Mouse (Mus musculus) brain, embryonic 18.5 days (tissue): ENCODE results near the gene Etv6.
A peak's percentile ranks its signal among the peaks of the same experiment; 100 is the strongest.

ENCODE experiments used
- DNase-seq: peaks from one replicate; pipeline ENCODE4 v3.0.0-alpha.2; 2012; ENCODE audit warnings: low read depth, low spot score

Gene Etv6

DNA sequence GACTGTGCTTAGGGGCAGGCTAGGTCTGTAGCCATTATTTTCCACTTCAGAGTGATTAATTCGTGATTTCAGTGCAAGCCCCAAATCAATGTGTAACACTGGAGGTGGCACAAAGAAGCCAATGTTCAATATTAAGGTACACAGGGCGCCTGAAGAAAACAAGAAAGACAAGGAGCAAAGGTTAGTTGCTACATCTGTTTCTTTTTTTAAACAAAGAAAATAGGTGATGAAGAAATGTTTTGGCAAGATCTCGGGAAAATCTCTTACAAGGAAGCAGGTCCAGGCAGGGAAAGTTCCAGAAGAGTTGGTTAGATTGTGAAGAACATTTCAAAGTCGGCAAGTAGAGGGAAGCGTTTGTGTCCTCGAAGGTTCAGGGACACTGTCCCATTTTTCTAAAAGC is 39.5 kb downstream of the Etv6 start:
- no peak for DNase-seq

GRCm38 (mm10) chr6:134078016-134078415 is 42.5 kb downstream of the Etv6 start:
- no peak for DNase-seq

DNA sequence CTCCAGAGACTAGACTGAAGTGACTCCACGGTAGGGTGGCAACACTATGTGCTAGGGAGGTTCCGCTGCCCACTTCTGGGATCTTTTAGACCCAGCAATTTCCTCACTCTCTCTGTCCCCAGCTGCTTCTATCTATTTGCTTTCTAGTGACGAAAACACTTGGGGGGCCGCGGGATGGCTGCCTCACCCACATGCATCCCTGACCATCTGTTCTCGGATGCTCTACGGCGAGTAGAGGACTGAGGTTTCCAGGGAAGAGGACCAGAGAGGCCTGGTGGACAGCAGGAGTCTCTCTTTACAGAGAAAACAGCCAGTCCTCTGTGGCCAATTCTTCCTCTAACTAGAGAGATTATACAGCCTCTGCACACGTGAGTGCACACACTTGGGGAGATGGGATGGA is 43.6 kb downstream of the Etv6 start:
- DNase-seq: no peak

GRCm38 (mm10) chr6:134079563-134079962 is 44.1 kb downstream of the Etv6 start:
- DNase-seq: no peak

GRCm38 (mm10) chr6:134080946-134081345 is 45.4 kb downstream of the Etv6 start:
- DNase-seq: no peak

DNA sequence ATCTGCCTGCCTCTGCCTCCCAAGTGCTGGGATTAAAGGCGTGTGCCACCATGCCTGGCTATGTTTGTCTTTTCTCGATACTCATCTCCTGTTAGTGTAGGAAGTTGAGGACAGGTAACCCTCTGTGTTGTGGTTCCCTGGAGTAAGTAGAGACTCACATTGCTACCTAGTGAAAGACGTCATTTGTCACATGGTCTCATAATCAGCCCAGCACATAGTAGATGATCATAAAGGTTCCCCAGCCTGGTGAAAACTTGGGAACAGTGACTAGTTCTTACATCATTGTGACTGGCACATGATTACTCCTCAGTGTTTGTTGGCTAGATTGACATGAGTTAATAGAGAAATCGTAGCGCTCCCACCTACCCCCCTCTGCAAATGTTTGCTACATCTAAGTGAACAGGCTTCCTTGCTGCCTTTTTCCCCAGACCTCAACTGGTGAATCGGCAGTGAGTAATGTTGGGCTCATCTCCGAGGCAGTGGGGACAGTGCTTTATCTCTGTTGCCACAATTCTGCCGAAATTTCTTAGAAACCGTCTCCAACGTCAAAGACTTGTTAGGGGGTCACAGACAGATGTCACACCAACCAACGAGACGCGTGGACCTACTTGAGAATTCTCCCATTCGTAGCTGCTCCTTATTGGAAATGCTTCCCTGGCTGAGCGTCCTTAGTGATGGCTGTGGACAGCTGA is 46.9 kb downstream of the Etv6 start:
- no peak for DNase-seq

DNA sequence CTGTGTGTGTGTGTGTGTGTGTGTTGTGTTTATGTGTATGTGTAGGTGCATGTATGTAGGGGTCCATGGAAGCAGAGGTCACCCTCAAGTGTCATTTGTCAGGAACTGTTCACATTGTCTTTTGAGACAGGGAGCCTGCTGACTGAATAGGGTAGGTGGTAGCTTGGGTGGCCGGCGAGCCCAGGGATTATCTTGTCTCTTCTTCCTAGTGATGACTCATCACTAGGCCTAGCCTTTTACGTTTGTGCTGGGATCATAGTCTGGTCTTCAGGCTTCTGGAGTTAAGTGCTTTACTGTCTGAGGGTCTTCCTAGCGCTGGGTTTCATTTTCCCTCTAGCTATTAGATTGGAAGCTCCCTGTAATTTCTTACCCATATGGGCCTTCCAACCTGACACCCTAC is 47.9 kb downstream of the Etv6 start:
- DNase-seq: no peak

- DNase-seq: no peak
Measured at GRCm38 (mm10) chr6:134086351-134086750, 50.9 kb downstream of the Etv6 start.

GRCm38 (mm10) chr6:134087709-134088108 is 52.2 kb downstream of the Etv6 start:
- DNase-seq: no peak

GRCm38 (mm10) chr6:134089671-134090377 is 54.3 kb downstream of the Etv6 start:
- DNase-seq: no peak

- no peak for DNase-seq
Measured at GRCm38 (mm10) chr6:134090378-134090692, 54.8 kb downstream of the Etv6 start.

- DNase-seq: no peak
Measured at GRCm38 (mm10) chr6:134090875-134091274, 55.4 kb downstream of the Etv6 start.

- no peak for DNase-seq
Measured at GRCm38 (mm10) chr6:134091398-134091801, 55.9 kb downstream of the Etv6 start.

DNA sequence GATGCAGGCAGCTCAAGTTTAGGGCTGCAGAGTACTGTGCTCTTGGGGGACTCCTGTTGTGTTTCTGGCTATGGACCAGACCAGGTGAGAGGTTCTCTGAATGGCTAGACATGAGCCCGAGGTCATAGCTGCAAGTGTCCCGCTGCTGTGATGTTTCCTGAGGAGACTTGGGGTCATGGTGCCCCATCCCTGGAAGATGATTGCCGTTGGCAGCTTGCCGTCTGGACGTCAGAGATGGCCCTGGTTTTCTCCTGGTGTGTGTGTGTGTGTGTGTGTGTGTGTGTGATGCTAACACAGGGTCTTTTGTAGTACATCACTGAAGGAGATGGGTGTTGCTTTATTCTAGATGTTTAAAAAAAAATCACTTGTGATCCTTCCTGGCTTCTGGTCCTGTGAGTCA is 58.6 kb downstream of the Etv6 start:
- no peak for DNase-seq

GRCm38 (mm10) chr6:134094620-134095019 is 59.1 kb downstream of the Etv6 start:
- no peak for DNase-seq

GRCm38 (mm10) chr6:134095582-134095981 is 60.1 kb downstream of the Etv6 start:
- no peak for DNase-seq

DNA sequence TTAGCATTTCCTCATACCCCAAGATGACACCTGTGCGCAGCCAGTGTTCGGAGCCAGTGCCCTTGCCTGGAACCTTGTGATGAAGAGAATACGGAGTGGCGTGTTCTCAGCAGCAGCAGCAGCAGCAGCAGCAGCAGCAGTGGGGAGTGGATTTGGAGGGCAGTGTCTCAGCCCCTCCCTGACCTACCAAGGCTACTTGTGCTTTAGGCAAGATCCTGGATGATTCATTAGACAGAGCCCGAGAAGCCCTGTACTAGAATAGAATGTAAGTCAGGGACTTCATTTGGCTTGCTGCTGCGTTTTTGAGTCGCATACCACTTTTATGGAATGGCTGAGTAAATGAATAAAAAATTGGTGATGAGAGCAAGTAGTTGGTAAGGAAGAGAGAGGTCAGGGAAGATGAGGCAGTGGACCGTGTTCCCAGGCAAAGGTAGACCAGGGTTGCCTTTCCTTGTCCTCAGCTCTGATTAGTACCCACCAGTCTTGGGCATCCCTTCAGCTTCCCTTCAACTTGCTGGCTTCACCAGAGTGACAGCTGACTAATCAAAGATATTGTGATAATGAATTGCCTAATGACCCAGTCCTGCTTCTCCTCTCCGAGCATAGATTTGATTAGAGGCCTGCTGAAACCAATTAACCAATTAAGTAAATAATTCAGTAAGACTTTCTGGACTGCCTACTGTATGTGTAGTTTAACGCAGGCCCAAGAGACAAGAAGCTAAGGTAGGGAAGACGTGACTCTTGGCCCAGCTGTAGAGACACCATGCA is 64.7 kb downstream of the Etv6 start:
- DNase-seq: no peak

GRCm38 (mm10) chr6:134102396-134102795 is 66.9 kb downstream of the Etv6 start:
- no peak for DNase-seq

DNA sequence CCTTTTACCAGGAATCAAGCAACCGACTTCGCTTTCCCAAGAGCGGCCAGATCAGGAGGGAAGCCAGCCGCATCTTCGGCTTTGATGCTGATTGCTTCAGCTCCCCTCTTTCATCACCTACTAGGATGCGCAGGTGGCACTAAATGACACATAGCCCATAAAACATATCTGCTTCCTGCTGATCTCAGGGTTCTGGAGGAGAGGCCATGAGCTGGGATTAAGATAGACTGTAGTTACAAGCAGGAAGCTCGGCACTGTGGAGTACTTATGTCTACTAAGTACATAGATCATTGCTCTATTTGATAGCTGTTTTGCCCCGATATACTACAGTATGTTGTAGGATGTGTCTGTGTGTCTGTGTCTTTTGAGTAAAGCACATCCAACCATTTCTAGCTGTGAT is 68.0 kb downstream of the Etv6 start:
- DNase-seq: no peak

GRCm38 (mm10) chr6:134105514-134106201 is 70.2 kb downstream of the Etv6 start:
- DNase-seq: peak; percentile 14

DNA sequence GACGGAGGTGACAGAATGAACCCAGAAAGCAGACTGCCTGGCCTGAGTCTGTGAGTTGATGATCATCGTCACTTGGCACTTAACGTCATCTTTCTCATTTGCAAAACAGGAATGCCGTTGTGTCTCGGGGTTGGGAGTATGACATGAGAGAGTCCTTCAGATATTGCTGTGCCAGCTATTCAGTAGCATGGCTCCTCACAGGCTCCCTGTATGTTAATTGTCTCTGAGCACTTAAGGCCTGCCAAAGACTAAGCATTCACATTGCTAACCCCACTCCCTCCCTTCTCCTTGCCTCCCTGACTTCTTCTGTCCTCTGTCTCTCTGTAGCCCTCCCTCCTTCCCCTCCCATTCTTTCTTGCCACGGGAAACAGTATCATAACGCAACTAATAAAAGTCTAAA is 72.2 kb downstream of the Etv6 start:
- DNase-seq: no peak

- no peak for DNase-seq
Measured at GRCm38 (mm10) chr6:134109675-134110074, 74.2 kb downstream of the Etv6 start.
